Mouse (Mus musculus) erythroblast, embryonic 14.5 days (primary cell): ENCODE measurements around the gene Col23a1.

Experiments
- GATA1 ChIP-seq: IDR thresholded peaks from 2 replicates; pipeline ENCODE4 v1.6.1; 2012; ENCODE audit warnings: low read length, inconsistent platforms, mixed read lengths
- TAL1 ChIP-seq: IDR thresholded peaks from 3 replicates; pipeline ENCODE4 v1.6.1; 2012; ENCODE audit warnings: low read length, inconsistent platforms, mixed read lengths

DNA sequence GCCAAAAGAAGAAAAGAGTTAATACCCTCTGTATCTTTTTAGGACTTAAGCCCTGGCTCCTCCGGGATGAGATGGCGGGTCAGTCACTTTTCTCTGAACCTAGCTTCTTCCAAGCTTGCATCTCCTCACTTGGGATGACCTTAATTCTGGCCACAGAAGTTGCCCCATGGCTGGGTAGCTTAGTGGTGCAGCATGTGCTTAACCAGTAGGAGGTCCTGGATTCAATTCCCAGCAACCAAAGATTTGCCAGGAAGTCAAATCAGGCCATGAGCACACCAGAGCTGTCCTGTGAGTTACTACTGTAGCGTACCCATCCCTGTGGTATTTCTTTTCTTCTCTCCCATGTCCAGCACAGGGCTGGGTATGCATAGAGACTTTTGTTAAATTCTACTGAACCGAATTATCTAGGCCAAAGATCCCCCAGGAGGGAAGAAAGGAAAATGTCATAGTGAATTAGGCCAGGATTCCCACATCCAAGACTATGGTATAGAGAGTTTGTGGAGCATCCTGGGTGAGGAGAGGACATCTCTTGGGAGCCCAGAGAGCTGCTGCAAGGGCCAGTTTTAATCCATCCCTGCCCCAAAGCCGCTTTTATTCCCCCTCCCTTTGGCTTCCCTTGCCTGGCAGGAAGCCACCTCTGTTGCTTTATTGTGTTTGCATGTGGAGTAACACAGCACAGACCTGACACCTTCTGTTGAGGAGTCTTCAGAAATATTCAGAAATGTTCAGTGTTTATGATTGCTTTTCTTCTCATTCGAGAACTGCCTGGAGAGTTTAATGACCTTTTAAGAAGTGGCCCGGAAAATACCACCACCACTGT lies 26.5 kb downstream of the Col23a1 start:
- TF ChIP-seq GATA1 (no peak), TAL1 (no peak)
